Mouse (Mus musculus): ENCODE measurements at regions not wholly inside any gene's neighbourhood (a gene's known extent, or its start where the extent isn't known, plus 50 kb on each side); places are given as distances from the start of the nearest gene placed in this dataset.

DNA sequence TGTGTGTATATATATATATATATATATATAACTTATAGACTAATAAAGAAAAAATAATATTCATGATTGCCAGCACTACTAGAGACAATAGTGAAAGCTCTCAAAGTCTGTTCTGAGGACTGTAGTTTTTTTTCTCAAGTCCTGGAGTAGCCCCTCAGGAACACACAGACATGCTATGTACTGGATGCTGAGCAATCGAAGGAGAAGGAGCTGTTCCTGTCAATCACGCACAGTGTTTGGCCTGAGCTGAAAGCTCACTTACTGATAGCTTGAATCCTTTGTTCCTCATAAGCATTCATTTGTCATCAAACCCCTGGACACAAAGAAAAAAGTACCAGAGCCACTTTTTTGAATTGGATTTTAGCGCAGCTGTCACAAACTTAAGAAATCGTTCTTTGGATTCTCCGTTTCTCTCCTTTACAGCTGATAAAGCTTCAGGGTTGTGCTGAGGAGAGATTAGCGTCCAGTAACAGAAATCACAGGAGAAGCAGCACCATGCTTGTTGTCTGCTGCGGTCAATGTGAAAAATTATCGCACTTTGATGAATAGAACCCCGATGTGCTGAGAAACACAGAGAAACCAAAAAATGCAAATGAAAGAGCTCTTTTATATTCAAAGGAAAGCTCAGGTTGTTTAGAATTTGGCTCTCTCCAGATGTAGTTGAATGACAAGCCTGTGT is 702.2 kb upstream of the Tyrp1 start:
- DNase-seq (ENCODE audit: low spot score in 2 of 2), result no peak
- TF ChIP-seq CTCF (conservative IDR thresholded peaks at IDR 0.05), result no peak
- H3K4me3 ChIP-seq, result no peak overlapping the region
- H3K27ac ChIP-seq, result no peak overlapping the region

DNA sequence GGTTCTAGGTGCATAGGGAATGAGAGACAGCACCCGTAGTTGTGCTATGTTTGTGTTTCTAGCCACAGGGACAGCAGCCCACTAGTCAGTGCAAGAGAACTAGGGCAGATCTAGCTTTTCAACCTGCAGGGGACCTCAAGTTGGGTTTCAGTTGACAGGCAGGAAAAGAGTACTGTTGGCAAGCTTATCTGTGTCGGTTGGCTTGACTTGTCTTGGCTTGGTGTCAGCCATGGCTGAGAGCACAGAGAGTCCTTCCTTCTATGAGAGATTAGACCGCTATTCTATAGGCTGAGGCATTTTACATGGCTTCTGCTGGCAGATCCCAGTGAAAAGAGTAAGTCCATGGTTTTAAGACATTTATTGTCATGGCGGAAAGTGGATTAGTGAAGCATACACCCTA is 693.7 kb upstream of the Tyrp1 start:
- DNase-seq (ENCODE audit: low spot score in 2 of 2), result no peak
- no peak for TF ChIP-seq CTCF (conservative IDR thresholded peaks at IDR 0.05)
- H3K27ac ChIP-seq, result no peak overlapping the region
- H3K4me3 ChIP-seq, result no peak overlapping the region

DNA sequence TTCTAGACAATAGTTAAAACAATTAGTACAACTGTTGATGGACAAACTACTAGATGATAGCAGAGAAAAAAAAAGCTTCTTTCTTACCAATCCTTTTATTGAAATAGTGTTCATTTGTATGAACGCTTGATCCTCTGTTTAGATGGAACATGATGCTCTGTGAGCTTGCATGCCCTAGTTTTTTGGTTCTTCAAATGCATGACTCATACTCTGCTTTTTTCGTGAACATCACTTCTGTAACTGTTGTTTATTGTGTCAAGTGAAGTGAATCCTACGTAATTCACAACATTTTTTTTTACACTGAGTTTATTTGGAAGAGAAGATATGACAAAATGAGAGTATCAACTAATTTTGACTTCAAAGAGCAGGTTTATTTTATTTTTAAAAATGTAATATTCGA is 674.1 kb upstream of the Tyrp1 start:
- no peak for DNase-seq (ENCODE audit: low spot score in 2 of 2)
- H3K4me3 ChIP-seq, result no peak overlapping the region
- no peak for TF ChIP-seq CTCF (conservative IDR thresholded peaks at IDR 0.05)
- no peak overlapping the region for H3K27ac ChIP-seq

DNA sequence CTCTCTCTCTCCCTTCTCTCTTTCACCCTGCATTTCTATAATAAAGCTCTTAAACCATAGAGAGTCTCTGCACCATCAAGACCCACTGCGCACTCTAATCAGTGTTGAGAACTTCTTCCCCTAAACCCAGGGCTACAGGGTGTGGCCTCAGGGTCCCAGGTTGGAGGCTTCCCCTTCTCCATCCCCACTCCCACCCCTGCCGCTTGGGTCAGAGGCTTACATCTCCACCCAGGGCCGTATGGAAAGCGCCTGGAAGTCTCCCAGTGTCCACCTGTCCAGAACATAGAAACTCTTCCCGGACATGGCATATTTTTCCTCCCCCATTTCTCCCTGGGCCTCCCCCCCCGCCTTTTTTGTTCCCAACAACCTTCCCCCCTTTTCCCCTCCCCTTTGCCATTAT is 660.7 kb upstream of the Tyrp1 start:
- DNase-seq (ENCODE audit: low spot score in 2 of 2), result no peak
- no peak overlapping the region for H3K27ac ChIP-seq
- no peak for TF ChIP-seq CTCF (conservative IDR thresholded peaks at IDR 0.05)
- no peak overlapping the region for H3K4me3 ChIP-seq

DNA sequence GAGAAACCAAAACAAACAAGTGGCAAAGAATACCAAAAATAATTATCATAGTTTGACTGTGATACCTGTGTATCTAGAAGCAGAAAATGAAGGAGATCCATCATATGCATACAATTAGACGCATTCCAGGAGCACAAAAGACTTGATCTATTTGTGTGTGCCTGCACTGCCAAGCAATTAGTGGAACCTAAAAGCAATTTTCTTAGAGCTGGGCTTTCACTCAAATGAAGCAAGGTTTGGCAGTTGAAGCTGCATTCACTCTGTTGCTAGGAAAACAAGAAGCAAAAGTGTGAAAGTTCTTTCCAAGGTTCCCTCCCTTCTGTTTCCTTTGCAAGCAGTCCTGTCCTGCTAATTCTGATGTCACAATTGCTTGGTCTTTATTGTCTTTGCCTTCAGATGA is 631.7 kb upstream of the Tyrp1 start:
- DNase-seq (ENCODE audit: low spot score in 2 of 2), result peak; percentile 7 to 9
- Histone ChIP-seq H3K4me3 (no peak overlapping the region), H3K27ac (no peak overlapping the region)
- no peak for TF ChIP-seq CTCF (conservative IDR thresholded peaks at IDR 0.05)

DNA sequence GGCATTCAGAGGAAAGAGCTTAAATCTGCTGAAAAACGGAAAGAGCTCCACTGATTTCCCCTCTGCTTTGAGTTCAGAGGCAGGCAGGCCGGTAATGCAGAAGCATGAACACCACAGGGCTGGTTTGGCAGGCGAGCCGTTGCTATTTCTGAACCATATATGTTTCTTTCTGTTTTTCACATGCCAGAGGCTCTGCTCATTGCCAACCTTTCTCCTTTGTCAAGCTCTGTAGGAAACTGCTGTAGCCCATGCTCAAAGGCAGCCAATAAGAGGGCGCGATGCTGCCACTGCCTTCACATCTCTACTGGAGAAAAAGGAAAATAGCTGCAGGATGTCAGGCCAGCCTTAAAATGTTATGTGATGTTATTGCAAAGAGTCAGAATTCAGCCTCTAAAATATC is 630.0 kb upstream of the Tyrp1 start:
- no peak for TF ChIP-seq CTCF (conservative IDR thresholded peaks at IDR 0.05)
- Histone ChIP-seq H3K27ac (peak overlapping the region; percentile 16; the same call in 1 of the 2 replicates), H3K4me3 (peak overlapping the region; percentile 8; the same call in 1 of the 2 replicates)
- DNase-seq (ENCODE audit: low spot score in 2 of 2), result peak in 1 of 2 experiments; percentile 17

DNA sequence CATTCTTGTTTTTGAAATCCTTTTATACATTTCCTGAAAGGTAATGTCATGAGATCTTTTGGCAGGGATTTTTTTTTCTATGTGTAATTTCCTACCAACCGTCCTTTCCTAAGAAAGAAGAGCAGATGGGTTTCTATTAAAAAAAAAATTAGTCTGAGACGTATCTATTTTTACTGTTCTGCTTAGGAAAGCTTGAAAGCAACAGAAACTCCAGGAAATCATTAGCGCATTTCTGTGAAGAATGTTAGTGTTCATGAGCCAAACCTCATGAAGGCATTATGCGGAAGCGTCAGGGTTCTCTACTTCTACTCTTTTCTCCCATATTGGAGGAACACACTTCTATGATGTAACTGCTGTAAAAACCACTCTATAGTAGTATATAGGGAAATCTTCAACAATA is 629.5 kb upstream of the Tyrp1 start:
- DNase-seq (ENCODE audit: low spot score in 2 of 2), result peak in 1 of 2 experiments; percentile 10
- Histone ChIP-seq H3K27ac (peak overlapping the region; percentile 16; the same call in 1 of the 2 replicates), H3K4me3 (no peak overlapping the region; the same call in 1 of the 2 replicates)
- TF ChIP-seq CTCF (conservative IDR thresholded peaks at IDR 0.05), result no peak

Measured in layer of hippocampus, adult 2 months (tissue).